Mouse (Mus musculus) heart, embryonic 10.5 days (tissue): ENCODE data around the gene Kif9. TPM values are rescaled to one million over a fixed set of nuclear protein-coding genes. Genes with fewer than 3 reads are reported as not detected.
A peak's percentile ranks its signal among the peaks of the same experiment; 100 is the strongest.

Experiments used
- DNase-seq: peaks from one replicate; pipeline ENCODE4 v3.0.0-alpha.2; 2017; ENCODE audit warnings: low spot score
- H3K27ac ChIP-seq: fragments of 300-500 bp; sonication (generic); 2 replicates; pipeline ENCODE4 v1.5.1; 2016; ENCODE audit warnings: mild to moderate bottlenecking
- H3K27me3 ChIP-seq: fragments of 300-500 bp; sonication (generic); 2 replicates; pipeline ENCODE4 v1.6.1; 2016; ENCODE audit warnings: mild to moderate bottlenecking; ENCODE audit not compliant: poor library complexity, insufficient read depth, severe bottlenecking
- H3K36me3 ChIP-seq: fragments of 300-500 bp; sonication (generic); 2 replicates; pipeline ENCODE4 v1.6.1; 2016; ENCODE audit warnings: mild to moderate bottlenecking, moderate library complexity
- H3K4me1 ChIP-seq: fragments of 300-500 bp; sonication (generic); 2 replicates; pipeline ENCODE4 v1.6.1; 2016; ENCODE audit warnings: mild to moderate bottlenecking
- H3K4me3 ChIP-seq: fragments of 300-500 bp; sonication (generic); 2 replicates; pipeline ENCODE4 v1.5.1; 2016; ENCODE audit warnings: mild to moderate bottlenecking, moderate library complexity
- H3K9me3 ChIP-seq: fragments of 300-500 bp; sonication (generic); 2 replicates; pipeline ENCODE4 v1.6.1; 2016; ENCODE audit warnings: mild to moderate bottlenecking, moderate library complexity
- WGBS: fragments of 180-500 bp; shearing (Covaris S2); methylation state at CpG from one replicate; pipeline ENCODE4 v1.1.7; 2016; 5-methylcytosine and 5-hydroxymethylcytosine counted together
- polyA plus RNA-seq: library from polyadenylated mRNA; unstranded; fragments of >200 nt; fragmentation: Nextera tagmentation; extraction: Ambion mirVana; gene quantifications from 2 replicates; pipeline ENCODE4 v1.2.1, GENCODE M21; 2016

Gene Kif9
- polyA plus RNA-seq, 1 experiment from 2014 or later, result 0.62 TPM

GRCm38 (mm10) chr9:110532538-110533291 is 56.0 kb downstream of the Kif9 start, which contains the start of gene Setd2:
Setd2 (plus strand) TSS chr9:110532597.
- under 1% methylated on average over 102 of the region's 109 CpGs for WGBS
- no peaks in the 10 kb centered on the region for H3K9me3 ChIP-seq
- H3K4me1 ChIP-seq, result peaks cover 20% of the 10 kb centered on the region

GRCm38 (mm10) chr9:110533645-110534044 is 56.9 kb downstream of the Kif9 start:
- Histone ChIP-seq H3K4me3 (peak overlapping the region; percentile 99), H3K9me3 (no peaks in the 10 kb centered on the region), H3K36me3 (0 out of 2 replicates have a peak, but pooled peaks cover 8% of the 10 kb centered on the region), H3K4me1 (peaks cover 20% of the 10 kb centered on the region), H3K27ac (peak overlapping the region; percentile 100; the same call in 1 of the 2 replicates), H3K27me3 (no peaks in the 10 kb centered on the region)
- WGBS, result 29% methylated on average over 5 of the region's 5 CpGs
- no peak for DNase-seq

More at GRCm38 (mm10) chr9:110532538-110533291, 56.0 kb downstream of the Kif9 start, which contains the start of gene Setd2:
- Histone ChIP-seq H3K36me3 (0 out of 2 replicates have a peak, but pooled peaks cover 8% of the 10 kb centered on the region), H3K27ac (peak within 1 kb of the TSS; percentile 100), H3K27me3 (no peaks in the 10 kb centered on the region), H3K4me3 (peak within 1 kb of the TSS; percentile 99)
- no peak for DNase-seq

- WGBS, result 87% methylated on average over 2 of the region's 2 CpGs
- peaks cover 12% of the 10 kb centered on the region; the same call in 1 of the 2 replicates for H3K36me3 ChIP-seq
- no peaks in the 10 kb centered on the region for H3K27me3 ChIP-seq
- no peaks in the 10 kb centered on the region for H3K9me3 ChIP-seq
- no peak for DNase-seq
- peaks cover 20% of the 10 kb centered on the region for H3K4me1 ChIP-seq
- H3K27ac ChIP-seq, result no peak overlapping the region
- H3K4me3 ChIP-seq, result no peak overlapping the region
These were observed 58.4 kb downstream of the Kif9 start for GRCm38 (mm10) chr9:110535114-110535513.

- DNase-seq, result no peak
- Histone ChIP-seq H3K9me3 (no peaks in the 10 kb centered on the region), H3K4me3 (no peak overlapping the region), H3K27ac (no peak overlapping the region), H3K27me3 (no peaks in the 10 kb centered on the region), H3K36me3 (peaks cover 12% of the 10 kb centered on the region; the same call in 1 of the 2 replicates), H3K4me1 (peaks cover 20% of the 10 kb centered on the region)
- 96% methylated on average over 2 of the region's 2 CpGs for WGBS
These were observed 59.9 kb downstream of the Kif9 start for GRCm38 (mm10) chr9:110536636-110537035.

GRCm38 (mm10) chr9:110538511-110538910 is 61.8 kb downstream of the Kif9 start:
- no peak for DNase-seq
- H3K27ac ChIP-seq, result no peak overlapping the region
- no peak overlapping the region for H3K4me3 ChIP-seq
- no peaks in the 10 kb centered on the region for H3K9me3 ChIP-seq
- peaks cover 20% of the 10 kb centered on the region for H3K4me1 ChIP-seq
- H3K36me3 ChIP-seq, result peaks cover 12% of the 10 kb centered on the region; the same call in 1 of the 2 replicates
- H3K27me3 ChIP-seq, result no peaks in the 10 kb centered on the region

- no peaks in the 10 kb centered on the region for H3K27me3 ChIP-seq
- H3K4me1 ChIP-seq, result no peaks in the 10 kb centered on the region
- 82% methylated on average over 4 of the region's 4 CpGs for WGBS
- peaks cover 6% of the 10 kb centered on the region; the same call in 1 of the 2 replicates for H3K36me3 ChIP-seq
- no peak overlapping the region for H3K4me3 ChIP-seq
- no peak for DNase-seq
- H3K27ac ChIP-seq, result no peak overlapping the region
- H3K9me3 ChIP-seq, result no peaks in the 10 kb centered on the region
These were observed 65.2 kb downstream of the Kif9 start for GRCm38 (mm10) chr9:110541988-110542387.

- 89% methylated on average over 19 of the region's 19 CpGs for WGBS
- H3K36me3 ChIP-seq, result peaks cover 61% of the 10 kb centered on the region
- H3K4me3 ChIP-seq, result no peak overlapping the region
- DNase-seq, result no peak
- H3K9me3 ChIP-seq, result no peaks in the 10 kb centered on the region
- H3K27ac ChIP-seq, result no peak overlapping the region
- no peaks in the 10 kb centered on the region for H3K27me3 ChIP-seq
- no peaks in the 10 kb centered on the region for H3K4me1 ChIP-seq
These were observed 71.5 kb downstream of the Kif9 start for GRCm38 (mm10) chr9:110548261-110548660.

GRCm38 (mm10) chr9:110568309-110568708 is 91.6 kb downstream of the Kif9 start:
- H3K4me3 ChIP-seq, result no peak overlapping the region
- no peaks in the 10 kb centered on the region for H3K9me3 ChIP-seq
- no peaks in the 10 kb centered on the region for H3K27me3 ChIP-seq
- no peak overlapping the region for H3K27ac ChIP-seq
- peaks cover 91% of the 10 kb centered on the region for H3K36me3 ChIP-seq
- no peak for DNase-seq
- H3K4me1 ChIP-seq, result no peaks in the 10 kb centered on the region

Other genes starting within 250 kb of the Kif9 start
- 0.24 and 0.65 TPM in 2 replicates for gene Cspg5, start 233.2 kb upstream of the Kif9 start, polyA plus RNA-seq
- 22.1 and 32.3 TPM in 2 replicates for gene Elp6, start 171.8 kb upstream of the Kif9 start, polyA plus RNA-seq
- 27.9 and 30.7 TPM in 2 replicates for gene Scap, start 143.7 kb upstream of the Kif9 start, polyA plus RNA-seq
- gene Ptpn23, start 68.7 kb upstream of the Kif9 start, polyA plus RNA-seq, result 14.6 and 18.4 TPM in 2 replicates
- gene Ngp, start 57.2 kb upstream of the Kif9 start, polyA plus RNA-seq, result not detected in 2 replicates
- gene Klhl18, start 264 bp upstream of the Kif9 start, polyA plus RNA-seq, result 9.0 and 10.0 TPM in 2 replicates
- gene Setd2, start 55.6 kb downstream of the Kif9 start, polyA plus RNA-seq, result 24.0 and 29.5 TPM in 2 replicates
- gene Nradd, start 147.5 kb downstream of the Kif9 start, polyA plus RNA-seq, result 28.5 and 32.3 TPM in 2 replicates
- 2.4 and 3.1 TPM in 2 replicates for gene Nbeal2, start 177.2 kb downstream of the Kif9 start, polyA plus RNA-seq
- 159 and 189 TPM in 2 replicates for gene Ccdc12, start 179.5 kb downstream of the Kif9 start, polyA plus RNA-seq